Mouse (Mus musculus): Measurements from ENCODE around the gene Aldh8a1. TPM values are rescaled to one million over a fixed set of nuclear protein-coding genes. Genes with fewer than 3 reads are reported as not detected.

The Aldh8a1 gene
- polyA plus RNA-seq, 1 experiment from 2014 or later: 111 TPM

DNA sequence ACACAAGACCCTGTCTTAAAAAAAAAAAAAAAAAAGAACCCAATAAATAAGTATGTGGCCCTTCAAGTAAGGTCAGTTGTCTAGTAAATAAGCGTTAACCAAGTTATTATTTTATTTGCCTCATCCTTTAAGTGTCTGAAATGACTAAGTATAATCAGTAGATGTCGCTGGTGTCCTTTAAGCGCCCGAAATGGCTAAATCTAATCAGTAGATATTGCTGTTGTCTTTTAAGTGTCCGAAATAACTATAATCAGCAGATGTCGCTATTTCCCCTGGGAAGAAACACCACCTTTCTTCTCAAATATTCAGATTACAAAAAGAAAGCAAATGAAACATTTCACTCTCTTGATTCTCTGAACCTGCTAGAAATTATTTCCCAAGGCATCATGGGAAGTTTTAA lies 5.8 kb downstream of the Aldh8a1 start:
- Histone ChIP-seq H3K4me3 (ENCODE audit: low read depth, low read length) (no peak overlapping the region), H3K27me3 (ENCODE audit: insufficient read depth, low read length) (no peaks in the 10 kb centered on the region), H3K27ac (ENCODE audit: low read depth) (no peak overlapping the region), H3K4me1 (ENCODE audit: insufficient read depth) (no peaks in the 10 kb centered on the region), H3K9ac (replicated peaks) (no peak overlapping the region), H3K9me3 (ENCODE audit: low read length) (no peaks in the 10 kb centered on the region), H3K4me2 (ENCODE audit: low read depth, low read length) (no peak overlapping the region), H3K36me3 (replicated peaks; ENCODE audit: insufficient read depth, low read length) (peaks cover 4% of the 10 kb centered on the region; the same call in 1 of the 2 replicates)
- ATAC-seq (no peak), DNase-seq (no peak)
- WGBS (ENCODE audit: insufficient replicate concordance): 14% methylated on average over 6 of the region's 6 CpGs
- TF ChIP-seq EP300 (IDR thresholded peaks at IDR 0.05; ENCODE audit: low read depth) (peak; percentile 24; the same call in 1 of the 2 replicates), CTCF (IDR thresholded peaks at IDR 0.05; ENCODE audit: low read depth) (peak; percentile 79)

DNA sequence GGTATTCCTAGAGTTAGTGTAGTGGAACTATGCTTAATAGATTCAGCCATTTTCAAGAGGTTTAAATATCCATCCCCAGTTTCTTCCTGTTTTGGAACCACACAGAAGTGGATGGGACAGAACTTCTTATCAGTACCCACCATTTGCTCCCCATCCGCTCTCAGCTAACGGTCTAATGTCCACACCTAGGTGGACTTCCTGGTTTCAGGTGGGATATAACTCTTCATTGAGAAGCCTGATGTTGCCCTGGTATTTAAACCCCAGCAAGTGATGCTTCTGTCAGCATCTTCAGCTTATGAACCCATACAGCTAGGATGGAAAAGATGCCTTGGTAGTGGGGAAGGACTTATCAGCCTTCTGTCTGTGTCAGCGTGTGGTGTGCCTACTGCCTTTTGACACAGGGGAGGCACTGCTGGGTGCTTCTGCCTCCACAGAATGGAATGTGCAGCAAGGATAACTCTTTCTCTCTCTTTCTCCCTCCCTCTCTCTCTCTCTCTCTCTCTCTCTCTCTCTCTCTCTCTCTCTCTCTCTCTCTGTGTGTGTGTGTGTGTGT lies 8.1 kb downstream of the Aldh8a1 start:
- Histone ChIP-seq H3K9me3 (ENCODE audit: low read length) (no peaks in the 10 kb centered on the region), H3K27me3 (ENCODE audit: insufficient read depth, low read length) (no peaks in the 10 kb centered on the region), H3K4me3 (ENCODE audit: low read depth, low read length) (no peak overlapping the region), H3K27ac (ENCODE audit: low read depth) (no peak overlapping the region), H3K4me2 (ENCODE audit: low read depth, low read length) (no peak overlapping the region), H3K36me3 (replicated peaks; ENCODE audit: insufficient read depth, low read length) (peaks cover 6% of the 10 kb centered on the region; the same call in 1 of the 2 replicates), H3K4me1 (ENCODE audit: insufficient read depth) (no peaks in the 10 kb centered on the region), H3K9ac (replicated peaks) (no peak overlapping the region)
- DNase-seq (no peak), ATAC-seq (no peak)
- TF ChIP-seq CTCF (IDR thresholded peaks at IDR 0.05; ENCODE audit: low read depth) (no peak), EP300 (IDR thresholded peaks at IDR 0.05; ENCODE audit: low read depth) (no peak)
- 34% methylated on average over 3 of the region's 3 CpGs for WGBS (ENCODE audit: insufficient replicate concordance)

DNA sequence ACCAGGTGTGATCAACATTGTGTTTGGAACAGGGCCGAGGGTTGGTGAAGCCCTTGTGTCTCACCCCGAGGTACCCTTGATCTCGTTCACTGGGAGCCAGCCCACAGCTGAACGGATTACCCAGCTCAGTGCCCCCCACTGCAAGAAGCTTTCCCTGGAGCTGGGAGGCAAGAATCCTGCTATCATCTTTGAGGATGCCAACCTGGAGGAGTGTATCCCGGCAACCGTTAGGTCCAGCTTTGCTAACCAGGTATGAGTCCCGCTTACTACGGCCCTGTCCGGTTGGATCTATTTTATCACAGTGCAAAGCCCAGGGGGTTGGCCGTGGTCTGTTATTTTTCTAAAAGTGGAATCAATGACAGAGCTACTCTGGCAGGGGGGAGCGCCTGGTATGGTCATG lies 12.0 kb downstream of the Aldh8a1 start:
- TF ChIP-seq EP300 (IDR thresholded peaks at IDR 0.05; ENCODE audit: low read depth): no peak
- TF ChIP-seq CTCF (IDR thresholded peaks at IDR 0.05; ENCODE audit: low read depth): no peak
- DNase-seq (no peak), ATAC-seq (no peak)
- H3K27me3 ChIP-seq (ENCODE audit: insufficient read depth, low read length): no peaks in the 10 kb centered on the region
- 0 out of 2 replicates have a peak, but pooled peaks cover 8% of the 10 kb centered on the region for H3K36me3 ChIP-seq (replicated peaks; ENCODE audit: insufficient read depth, low read length)
- H3K4me1 ChIP-seq (ENCODE audit: insufficient read depth): no peaks in the 10 kb centered on the region
- no peak overlapping the region for H3K27ac ChIP-seq (ENCODE audit: low read depth)
- 86% methylated on average over 11 of the region's 11 CpGs for WGBS (ENCODE audit: insufficient replicate concordance)
- no peak overlapping the region for H3K4me2 ChIP-seq (ENCODE audit: low read depth, low read length)
- H3K4me3 ChIP-seq (ENCODE audit: low read depth, low read length): no peak overlapping the region
- H3K9me3 ChIP-seq (ENCODE audit: low read length): no peaks in the 10 kb centered on the region
- H3K9ac ChIP-seq (replicated peaks): no peak overlapping the region

DNA sequence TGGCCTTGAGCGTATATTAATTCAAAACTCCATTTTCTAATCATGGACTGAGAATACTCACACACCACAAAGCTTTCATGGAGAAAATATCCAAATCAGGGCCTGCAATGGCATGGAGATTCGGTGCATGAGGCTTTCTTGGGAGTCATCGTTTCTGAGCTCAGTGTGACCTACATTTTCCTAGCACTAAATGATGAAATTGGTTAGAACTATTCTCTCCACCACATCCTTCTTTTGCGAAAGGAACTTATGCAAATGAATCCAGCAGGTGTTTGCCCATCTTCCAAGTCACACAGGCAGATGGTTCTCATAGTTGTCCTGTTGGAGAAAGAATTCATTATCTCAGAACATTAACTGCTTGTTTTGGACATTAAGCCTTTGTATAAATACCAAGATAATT lies 13.3 kb downstream of the Aldh8a1 start:
- DNase-seq: no peak
- Histone ChIP-seq H3K4me3 (ENCODE audit: low read depth, low read length) (no peak overlapping the region), H3K36me3 (replicated peaks; ENCODE audit: insufficient read depth, low read length) (0 out of 2 replicates have a peak, but pooled peaks cover 4% of the 10 kb centered on the region), H3K9me3 (ENCODE audit: low read length) (no peaks in the 10 kb centered on the region), H3K27me3 (ENCODE audit: insufficient read depth, low read length) (no peaks in the 10 kb centered on the region), H3K4me1 (ENCODE audit: insufficient read depth) (no peaks in the 10 kb centered on the region), H3K9ac (replicated peaks) (no peak overlapping the region), H3K27ac (ENCODE audit: low read depth) (no peak overlapping the region), H3K4me2 (ENCODE audit: low read depth, low read length) (no peak overlapping the region)
- 81% methylated on average over 4 of the region's 4 CpGs for WGBS (ENCODE audit: insufficient replicate concordance)
- ATAC-seq: no peak
- TF ChIP-seq CTCF (IDR thresholded peaks at IDR 0.05; ENCODE audit: low read depth) (no peak), EP300 (IDR thresholded peaks at IDR 0.05; ENCODE audit: low read depth) (no peak)

DNA sequence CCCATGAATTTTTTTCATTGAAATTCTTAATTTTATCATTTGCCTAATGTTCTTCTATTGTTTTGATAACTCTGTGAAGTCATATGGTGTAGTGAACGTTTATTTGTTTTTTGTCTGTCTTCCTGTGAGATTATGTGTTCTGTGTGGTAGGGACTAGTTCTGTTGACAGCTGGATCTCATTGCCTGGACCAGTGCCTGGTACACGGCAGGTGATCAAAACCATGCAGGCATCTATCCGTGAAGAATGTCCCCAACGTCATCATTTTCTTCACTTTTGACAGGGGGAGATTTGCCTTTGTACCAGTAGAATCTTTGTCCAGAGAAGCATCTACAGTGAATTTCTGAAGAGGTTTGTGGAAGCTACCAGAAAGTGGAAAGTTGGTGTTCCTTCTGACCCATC lies 14.2 kb downstream of the Aldh8a1 start:
- DNase-seq (no peak), ATAC-seq (no peak)
- 74% methylated on average over 4 of the region's 4 CpGs for WGBS (ENCODE audit: insufficient replicate concordance)
- Histone ChIP-seq H3K9me3 (ENCODE audit: low read length) (no peaks in the 10 kb centered on the region), H3K27ac (ENCODE audit: low read depth) (no peak overlapping the region), H3K27me3 (ENCODE audit: insufficient read depth, low read length) (no peaks in the 10 kb centered on the region), H3K4me2 (ENCODE audit: low read depth, low read length) (no peak overlapping the region), H3K9ac (replicated peaks) (no peak overlapping the region), H3K36me3 (replicated peaks; ENCODE audit: insufficient read depth, low read length) (0 out of 2 replicates have a peak, but pooled peaks cover 4% of the 10 kb centered on the region), H3K4me3 (ENCODE audit: low read depth, low read length) (no peak overlapping the region), H3K4me1 (ENCODE audit: insufficient read depth) (no peaks in the 10 kb centered on the region)
- no peak for TF ChIP-seq CTCF (IDR thresholded peaks at IDR 0.05; ENCODE audit: low read depth)
- TF ChIP-seq EP300 (IDR thresholded peaks at IDR 0.05; ENCODE audit: low read depth): no peak

DNA sequence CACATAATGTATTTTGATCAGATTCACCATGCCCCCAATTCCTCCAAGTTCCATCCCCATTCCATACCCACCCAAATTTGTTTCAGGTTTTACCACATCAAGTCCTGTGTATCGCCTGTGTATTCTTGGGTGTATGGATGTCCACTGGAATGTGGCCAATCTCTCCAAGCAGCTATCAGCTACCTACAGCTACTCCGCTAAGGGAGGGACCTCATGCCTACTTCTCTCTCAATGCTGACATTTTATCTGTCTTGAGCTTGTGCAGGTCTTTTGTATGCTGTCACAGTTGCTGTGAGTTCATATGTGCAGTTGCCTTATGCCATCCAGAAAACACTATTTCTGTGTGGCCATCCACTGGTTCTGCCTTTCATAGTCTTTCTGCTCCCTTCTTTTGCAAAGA lies 16.3 kb downstream of the Aldh8a1 start:
- 0 out of 2 replicates have a peak, but pooled peaks cover 4% of the 10 kb centered on the region for H3K36me3 ChIP-seq (replicated peaks; ENCODE audit: insufficient read depth, low read length)
- no peak overlapping the region for H3K4me2 ChIP-seq (ENCODE audit: low read depth, low read length)
- TF ChIP-seq CTCF (IDR thresholded peaks at IDR 0.05; ENCODE audit: low read depth) (no peak), EP300 (IDR thresholded peaks at IDR 0.05; ENCODE audit: low read depth) (no peak)
- H3K9ac ChIP-seq (replicated peaks): no peak overlapping the region
- WGBS (ENCODE audit: insufficient replicate concordance): 59% methylated on average over 2 of the region's 2 CpGs
- ATAC-seq (peak; percentile 40; the same call in 1 of the 2 replicates), DNase-seq (no peak)
- no peaks in the 10 kb centered on the region for H3K4me1 ChIP-seq (ENCODE audit: insufficient read depth)
- no peak overlapping the region for H3K27ac ChIP-seq (ENCODE audit: low read depth)
- no peaks in the 10 kb centered on the region for H3K9me3 ChIP-seq (ENCODE audit: low read length)
- H3K27me3 ChIP-seq (ENCODE audit: insufficient read depth, low read length): no peaks in the 10 kb centered on the region
- no peak overlapping the region for H3K4me3 ChIP-seq (ENCODE audit: low read depth, low read length)
